Mouse (Mus musculus) liver, embryonic 13.5 days (tissue): ENCODE data around the gene Prg2. TPM values are rescaled to one million over a fixed set of nuclear protein-coding genes. Genes with fewer than 3 reads are reported as not detected.

Experiments used
- ATAC-seq: fragments of 200-750 bp; cut with Nextera tagmentation; 2 replicates; pipeline ENCODE4 v1.8.0; 2017; ENCODE audit warnings: low read depth, mild to moderate bottlenecking, moderate number of reproducible peaks, moderate library complexity
- DNase-seq: peaks from one replicate; pipeline ENCODE4 v3.0.0; 2022
- H3K27ac ChIP-seq: fragments of 300-500 bp; sonication (generic); 2 replicates; pipeline ENCODE4 v1.5.1; 2015; ENCODE audit warnings: moderate library complexity, mild to moderate bottlenecking, inconsistent platforms
- H3K27me3 ChIP-seq: fragments of 300-500 bp; sonication (generic); 2 replicates; pipeline ENCODE4 v1.6.1; 2015; ENCODE audit warnings: mild to moderate bottlenecking, inconsistent platforms
- H3K36me3 ChIP-seq: fragments of 300-500 bp; sonication (generic); 2 replicates; pipeline ENCODE4 v1.6.1; 2015; ENCODE audit warnings: mild to moderate bottlenecking, inconsistent platforms
- H3K4me1 ChIP-seq: fragments of 300-500 bp; sonication (generic); replicated peaks from 2 replicates; pipeline ENCODE4 v1.6.1; 2015; ENCODE audit warnings: inconsistent platforms
- H3K4me2 ChIP-seq: fragments of 300-500 bp; sonication (generic); 2 replicates; pipeline ENCODE4 v1.6.1; 2015; ENCODE audit warnings: inconsistent platforms, mild to moderate bottlenecking, moderate library complexity
- H3K4me3 ChIP-seq: fragments of 300-500 bp; sonication (generic); replicated peaks from 2 replicates; pipeline ENCODE4 v1.5.1; 2015; ENCODE audit warnings: mild to moderate bottlenecking, inconsistent platforms
- H3K9ac ChIP-seq: fragments of 300-500 bp; sonication (generic); 2 replicates; pipeline ENCODE4 v1.6.1; 2015; ENCODE audit warnings: mild to moderate bottlenecking, inconsistent platforms
- H3K9me3 ChIP-seq: fragments of 300-500 bp; sonication (generic); replicated peaks from 2 replicates; pipeline ENCODE4 v1.6.1; 2016; ENCODE audit warnings: inconsistent platforms
- WGBS: fragments of 180-500 bp; shearing (Covaris S2); methylation state at CpG from one replicate; pipeline ENCODE4 v1.1.7; 2015; ENCODE audit not compliant: insufficient replicate concordance; 5-methylcytosine and 5-hydroxymethylcytosine counted together
- polyA plus RNA-seq: library from polyadenylated mRNA; unstranded; fragments of >200 nt; fragmentation: Nextera tagmentation; extraction: Ambion mirVana; gene quantifications from 2 replicates; pipeline ENCODE4 v1.2.1, GENCODE M21; 2015

Prg2 gene
- polyA plus RNA-seq, 1 experiment from 2014 or later = 60.0 TPM

- Histone ChIP-seq H3K27me3 (peaks cover 6% of the 10 kb centered on the region; the same call in 1 of the 2 replicates), H3K4me3 (no peak overlapping the region), H3K4me2 (no peak overlapping the region), H3K27ac (no peak overlapping the region), H3K9me3 (no peaks in the 10 kb centered on the region), H3K9ac (no peak overlapping the region), H3K36me3 (no peaks in the 10 kb centered on the region), H3K4me1 (peaks cover 58% of the 10 kb centered on the region)
- 20% methylated on average over 4 of the region's 4 CpGs for WGBS
- ATAC-seq (no peak), DNase-seq (peak; percentile 27)
Measured at GRCm38 (mm10) chr2:85007729-85008128, 27.5 kb downstream of the Prg2 start.

GRCm38 (mm10) chr2:85009212-85009611, 29.0 kb downstream of the Prg2 start:
- Histone ChIP-seq H3K4me1 (peaks cover 72% of the 10 kb centered on the region), H3K9ac (no peak overlapping the region), H3K4me2 (no peak overlapping the region), H3K4me3 (no peak overlapping the region), H3K27ac (peak overlapping the region; percentile 95), H3K27me3 (peaks cover 6% of the 10 kb centered on the region; the same call in 1 of the 2 replicates), H3K9me3 (no peaks in the 10 kb centered on the region), H3K36me3 (no peaks in the 10 kb centered on the region)
- WGBS = 52% methylated on average over 2 of the region's 2 CpGs
- no peak for DNase-seq
- ATAC-seq = no peak

- Histone ChIP-seq H3K36me3 (no peaks in the 10 kb centered on the region), H3K9me3 (no peaks in the 10 kb centered on the region), H3K27ac (peak overlapping the region; percentile 95), H3K4me2 (peak overlapping the region; percentile 66), H3K4me3 (peak overlapping the region; percentile 41), H3K4me1 (peaks cover 78% of the 10 kb centered on the region), H3K9ac (peak overlapping the region; percentile 65), H3K27me3 (no peaks in the 10 kb centered on the region)
- DNase-seq = peak; percentile 85
- peak; percentile 99 for ATAC-seq
- 29% methylated on average over 9 of the region's 9 CpGs for WGBS
Measured at GRCm38 (mm10) chr2:85011906-85012604, 31.8 kb downstream of the Prg2 start.

GRCm38 (mm10) chr2:85012679-85013078, 32.4 kb downstream of the Prg2 start:
- H3K4me1 ChIP-seq = peaks cover 71% of the 10 kb centered on the region
- H3K9me3 ChIP-seq = no peaks in the 10 kb centered on the region
- H3K9ac ChIP-seq = peak overlapping the region; percentile 65
- H3K4me2 ChIP-seq = peak overlapping the region; percentile 66
- H3K36me3 ChIP-seq = no peaks in the 10 kb centered on the region
- 36% methylated on average over 14 of the region's 14 CpGs for WGBS
- ATAC-seq (peak; percentile 64), DNase-seq (peak; percentile 47)
- H3K27me3 ChIP-seq = no peaks in the 10 kb centered on the region
- H3K27ac ChIP-seq = peak overlapping the region; percentile 95
- H3K4me3 ChIP-seq = peak overlapping the region; percentile 41

- ATAC-seq (no peak), DNase-seq (no peak)
- Histone ChIP-seq H3K9me3 (no peaks in the 10 kb centered on the region), H3K4me1 (peaks cover 59% of the 10 kb centered on the region), H3K27me3 (no peaks in the 10 kb centered on the region), H3K27ac (peak overlapping the region; percentile 95), H3K36me3 (no peaks in the 10 kb centered on the region), H3K4me3 (no peak overlapping the region), H3K9ac (peak overlapping the region; percentile 65), H3K4me2 (peak overlapping the region; percentile 66)
- WGBS = 60% methylated on average over 5 of the region's 5 CpGs
Measured at GRCm38 (mm10) chr2:85013826-85014587, 33.7 kb downstream of the Prg2 start.

GRCm38 (mm10) chr2:85014588-85014982, 34.3 kb downstream of the Prg2 start:
- Histone ChIP-seq H3K9ac (peak overlapping the region; percentile 19; the same call in 1 of the 2 replicates), H3K27me3 (no peaks in the 10 kb centered on the region), H3K4me1 (peaks cover 59% of the 10 kb centered on the region), H3K27ac (0 out of 2 replicates have a peak overlapping the region, but pooled peaks have one; percentile 31), H3K4me2 (no peak overlapping the region), H3K9me3 (no peaks in the 10 kb centered on the region), H3K36me3 (no peaks in the 10 kb centered on the region), H3K4me3 (no peak overlapping the region)
- ATAC-seq = no peak
- 52% methylated on average over 3 of the region's 3 CpGs for WGBS
- DNase-seq = no peak

GRCm38 (mm10) chr2:85022043-85022442, 41.8 kb downstream of the Prg2 start:
- H3K27me3 ChIP-seq = peaks cover 30% of the 10 kb centered on the region
- no peak overlapping the region for H3K9ac ChIP-seq
- DNase-seq (no peak), ATAC-seq (no peak)
- H3K4me1 ChIP-seq = peaks cover 13% of the 10 kb centered on the region
- H3K4me2 ChIP-seq = no peak overlapping the region
- WGBS = 24% methylated on average over 4 of the region's 4 CpGs
- H3K27ac ChIP-seq = no peak overlapping the region
- no peaks in the 10 kb centered on the region for H3K36me3 ChIP-seq
- H3K9me3 ChIP-seq = no peaks in the 10 kb centered on the region
- H3K4me3 ChIP-seq = no peak overlapping the region

GRCm38 (mm10) chr2:85026178-85026577, 45.9 kb downstream of the Prg2 start:
- 65% methylated on average over 3 of the region's 3 CpGs for WGBS

GRCm38 (mm10) chr2:85027281-85027680, 47.0 kb downstream of the Prg2 start:
- no peaks in the 10 kb centered on the region for H3K9me3 ChIP-seq
- no peak overlapping the region for H3K4me2 ChIP-seq
- peaks cover 43% of the 10 kb centered on the region for H3K27me3 ChIP-seq
- ATAC-seq (no peak), DNase-seq (no peak)
- no peak overlapping the region for H3K27ac ChIP-seq
- no peak overlapping the region for H3K9ac ChIP-seq
- no peak overlapping the region for H3K4me3 ChIP-seq
- no peaks in the 10 kb centered on the region for H3K36me3 ChIP-seq
- 19% methylated on average over 5 of the region's 5 CpGs for WGBS
- H3K4me1 ChIP-seq = peaks cover 9% of the 10 kb centered on the region

More at GRCm38 (mm10) chr2:85026178-85026577, 45.9 kb downstream of the Prg2 start:
- no peak overlapping the region for H3K4me3 ChIP-seq
- H3K27me3 ChIP-seq = peaks cover 41% of the 10 kb centered on the region
- H3K9me3 ChIP-seq = no peaks in the 10 kb centered on the region
- no peaks in the 10 kb centered on the region for H3K36me3 ChIP-seq
- H3K9ac ChIP-seq = no peak overlapping the region
- ATAC-seq (0 out of 2 replicates have a peak, but pooled peaks have one; percentile 15), DNase-seq (no peak)
- H3K4me1 ChIP-seq = peaks cover 9% of the 10 kb centered on the region
- no peak overlapping the region for H3K4me2 ChIP-seq
- H3K27ac ChIP-seq = no peak overlapping the region

- Histone ChIP-seq H3K4me2 (no peak overlapping the region), H3K27me3 (peaks cover 46% of the 10 kb centered on the region), H3K9me3 (no peaks in the 10 kb centered on the region), H3K4me3 (no peak overlapping the region), H3K9ac (no peak overlapping the region), H3K4me1 (peaks cover 7% of the 10 kb centered on the region), H3K36me3 (no peaks in the 10 kb centered on the region), H3K27ac (no peak overlapping the region)
- ATAC-seq = no peak
- DNase-seq = no peak
- WGBS = 64% methylated on average over 6 of the region's 6 CpGs
Measured at GRCm38 (mm10) chr2:85029897-85030296, 49.6 kb downstream of the Prg2 start.

- WGBS = 39% methylated on average over 6 of the region's 6 CpGs
- Histone ChIP-seq H3K9me3 (no peaks in the 10 kb centered on the region), H3K36me3 (no peaks in the 10 kb centered on the region), H3K27ac (no peak overlapping the region), H3K4me2 (no peak overlapping the region), H3K4me1 (peaks cover 10% of the 10 kb centered on the region), H3K4me3 (no peak overlapping the region), H3K9ac (no peak overlapping the region), H3K27me3 (peaks cover 55% of the 10 kb centered on the region)
- no peak for DNase-seq
- no peak for ATAC-seq
Measured at GRCm38 (mm10) chr2:85030989-85031388, 50.7 kb downstream of the Prg2 start.
